Mouse (Mus musculus) liver, adult 2 months (tissue): ENCODE measurements around the gene Kdm5a.

Source experiments
- CTCF ChIP-seq: fragments of 200-500 bp; IDR thresholded peaks from 2 replicates; pipeline ENCODE4 v1.5.1; 2011; ENCODE audit warnings: low read depth, low read length, control low read depth
- POLR2A ChIP-seq: fragments of 200-500 bp; IDR thresholded peaks from 2 replicates; pipeline ENCODE4 v1.6.1; 2011; ENCODE audit warnings: low read length, control low read depth; ENCODE audit not compliant: insufficient read depth; ENCODE audit errors: extremely low read depth

DNA sequence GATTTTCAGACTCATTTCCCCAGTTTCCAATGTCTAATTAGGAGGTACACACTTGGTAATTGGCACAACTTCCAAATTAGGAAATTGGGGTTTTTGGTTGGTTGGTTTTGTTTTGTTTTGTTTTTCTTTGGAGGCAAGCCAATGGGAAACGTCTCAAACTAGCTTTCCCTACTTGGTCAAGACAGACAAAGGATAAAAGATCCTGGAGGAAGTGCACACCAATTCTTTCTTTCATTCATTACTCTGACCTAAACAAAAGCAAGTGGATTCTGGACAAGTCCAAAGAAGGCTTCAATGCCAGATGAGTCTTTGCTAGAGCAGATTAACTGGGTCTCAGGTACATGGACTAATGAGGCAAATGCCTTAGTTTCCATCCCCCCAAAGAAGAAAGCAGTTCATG, 19.9 kb upstream of the Kdm5a start:
- TF ChIP-seq CTCF (no peak), POLR2A (no peak)
